Mouse (Mus musculus) olfactory bulb, adult 2 months (tissue): ENCODE results near the gene Lzts2.

Source experiments
- CTCF ChIP-seq: fragments of 200-500 bp; IDR thresholded peaks from 2 replicates; pipeline ENCODE4 v1.5.1; 2012; ENCODE audit warnings: low read depth, mild to moderate bottlenecking, low read length, moderate library complexity; ENCODE audit not compliant: insufficient read depth
- POLR2A ChIP-seq: fragments of 200-500 bp; IDR thresholded peaks from 2 replicates; pipeline ENCODE4 v1.6.1; 2012; ENCODE audit warnings: mild to moderate bottlenecking, low read depth, low read length, moderate library complexity; ENCODE audit not compliant: insufficient read depth

DNA sequence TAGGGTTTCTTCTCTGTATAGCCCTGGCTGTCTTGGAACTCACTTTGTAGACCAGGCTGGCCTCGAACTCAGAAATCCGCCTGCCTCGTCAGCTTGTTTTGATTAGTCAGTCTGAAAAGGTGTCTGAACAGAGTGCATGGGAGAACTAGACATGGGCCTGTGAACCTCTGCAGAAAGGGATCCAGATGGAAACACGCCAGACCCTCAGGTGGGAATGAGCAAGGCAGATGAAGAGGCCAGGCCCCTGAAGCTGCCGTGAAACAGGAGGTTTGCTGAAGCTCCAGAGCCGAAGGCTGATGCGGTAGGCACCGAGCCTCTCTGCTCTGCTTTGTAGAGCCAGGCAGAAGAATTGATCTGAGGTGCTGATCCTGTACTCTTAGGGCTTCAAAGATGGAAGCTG lies 2.0 kb upstream of the Lzts2 start:
- no peak for TF ChIP-seq POLR2A
- TF ChIP-seq CTCF = no peak
